Mouse (Mus musculus) bone marrow, adult 2 months (tissue): ENCODE results near the gene Mrpl37. TPM values are rescaled to one million over a fixed set of nuclear protein-coding genes. Genes with fewer than 3 reads are reported as not detected.

ENCODE experiments used
- H3K27ac ChIP-seq: fragments of 200-500 bp; 2 replicates; pipeline ENCODE4 v1.5.1; 2012; ENCODE audit warnings: low read depth, mild to moderate bottlenecking, control low read depth, inconsistent platforms, low read length; ENCODE audit not compliant: control insufficient read depth, poor library complexity, insufficient read depth
- H3K4me1 ChIP-seq: fragments of 200-500 bp; 2 replicates; pipeline ENCODE4 v1.6.1; 2011; ENCODE audit warnings: low read length; ENCODE audit not compliant: control insufficient read depth, insufficient read depth
- H3K4me3 ChIP-seq: fragments of 200-500 bp; replicated peaks from 2 replicates; pipeline ENCODE3; 2011; ENCODE audit warnings: mild to moderate bottlenecking, low read depth, low read length, control low read depth; ENCODE audit not compliant: control insufficient read depth
- CTCF ChIP-seq: fragments of 200-500 bp; IDR thresholded peaks from 2 replicates; pipeline ENCODE4 v1.5.1; 2011; ENCODE audit warnings: low read length, control low read depth; ENCODE audit not compliant: control insufficient read depth, insufficient read depth
- POLR2A ChIP-seq: fragments of 200-500 bp; IDR thresholded peaks from 2 replicates; pipeline ENCODE4 v1.6.1; 2011; ENCODE audit warnings: low read depth, mild to moderate bottlenecking, control low read depth, low read length, borderline replicate concordance; ENCODE audit not compliant: control insufficient read depth
- WGBS: fragments of 180-500 bp; shearing (Covaris S2); methylation state at CpG from one replicate; pipeline ENCODE4 v1.1.7; 2018; 5-methylcytosine and 5-hydroxymethylcytosine counted together
- polyA plus RNA-seq: library from polyadenylated mRNA; stranded (reverse); fragments of >200 nt; gene quantifications from 2 replicates; pipeline ENCODE4 v1.2.4, GENCODE M21; 2011; ENCODE audit warnings: low replicate concordance; ENCODE audit not compliant: missing spikeins, insufficient read depth, insufficient read length

Mrpl37 gene
- polyA plus RNA-seq, 1 experiment: 40.1 TPM

- TF ChIP-seq CTCF (no peak), POLR2A (no peak)
- WGBS: 64% methylated on average over 13 of the region's 13 CpGs
- Histone ChIP-seq H3K27ac (no peak overlapping the region), H3K4me3 (no peak overlapping the region), H3K4me1 (peaks cover 4% of the 10 kb centered on the region)
Observed at GRCm38 (mm10) chr4:107012005-107012478, 54.6 kb downstream of the Mrpl37 start.

GRCm38 (mm10) chr4:107011325-107012004, 55.2 kb downstream of the Mrpl37 start:
- WGBS: 61% methylated on average over 8 of the region's 8 CpGs
- Histone ChIP-seq H3K27ac (no peak overlapping the region), H3K4me1 (peaks cover 4% of the 10 kb centered on the region), H3K4me3 (no peak overlapping the region)
- TF ChIP-seq CTCF: no peak
- TF ChIP-seq POLR2A: no peak

GRCm38 (mm10) chr4:107009548-107009947, 57.1 kb downstream of the Mrpl37 start:
- no peak overlapping the region for H3K27ac ChIP-seq
- TF ChIP-seq CTCF (no peak), POLR2A (no peak)
- peaks cover 5% of the 10 kb centered on the region for H3K4me1 ChIP-seq
- 93% methylated on average over 7 of the region's 7 CpGs for WGBS
- H3K4me3 ChIP-seq: no peak overlapping the region

GRCm38 (mm10) chr4:107008161-107008560, 58.5 kb downstream of the Mrpl37 start:
- H3K4me1 ChIP-seq: peaks cover 5% of the 10 kb centered on the region
- H3K4me3 ChIP-seq: no peak overlapping the region
- no peak overlapping the region for H3K27ac ChIP-seq
- WGBS: 60% methylated on average over 2 of the region's 2 CpGs
- TF ChIP-seq POLR2A (no peak), CTCF (no peak)

- WGBS: 64% methylated on average over 8 of the region's 8 CpGs
- TF ChIP-seq CTCF (no peak), POLR2A (no peak)
- Histone ChIP-seq H3K27ac (no peak overlapping the region), H3K4me1 (peaks cover 5% of the 10 kb centered on the region), H3K4me3 (no peak overlapping the region)
Observed at GRCm38 (mm10) chr4:107007359-107007758, 59.3 kb downstream of the Mrpl37 start.

GRCm38 (mm10) chr4:107006807-107007206, 59.9 kb downstream of the Mrpl37 start:
- H3K4me1 ChIP-seq: peaks cover 5% of the 10 kb centered on the region
- no peak for TF ChIP-seq POLR2A
- TF ChIP-seq CTCF: no peak
- H3K4me3 ChIP-seq: no peak overlapping the region
- WGBS: 73% methylated on average over 6 of the region's 6 CpGs
- no peak overlapping the region for H3K27ac ChIP-seq

- H3K4me1 ChIP-seq: peaks cover 5% of the 10 kb centered on the region
- no peak overlapping the region for H3K27ac ChIP-seq
- H3K4me3 ChIP-seq: no peak overlapping the region
- 19% methylated on average over 4 of the region's 4 CpGs for WGBS
- TF ChIP-seq POLR2A: no peak
- no peak for TF ChIP-seq CTCF
Observed at GRCm38 (mm10) chr4:107006229-107006628, 60.4 kb downstream of the Mrpl37 start.

Other genes starting within 250 kb of the Mrpl37 start
- 84.3 and 112 TPM in 2 replicates for gene Ssbp3, start 156.2 kb downstream of the Mrpl37 start, polyA plus RNA-seq
- gene Cyb5rl, start 120 bp upstream of the Mrpl37 start, polyA plus RNA-seq: 1.5 and 4.7 TPM in 2 replicates
- gene Cdcp2, start 30.0 kb upstream of the Mrpl37 start, polyA plus RNA-seq: not detected in 2 replicates
- 30.6 and 44.6 TPM in 2 replicates for gene Tmem59, start 111.5 kb upstream of the Mrpl37 start, polyA plus RNA-seq
- gene Tceanc2, start 112.2 kb upstream of the Mrpl37 start, polyA plus RNA-seq: 26.5 and 33.5 TPM in 2 replicates
- not detected in 2 replicates for gene Ldlrad1, start 142.3 kb upstream of the Mrpl37 start, polyA plus RNA-seq
- gene Lrrc42, start 186.7 kb upstream of the Mrpl37 start, polyA plus RNA-seq: 5.9 and 16.0 TPM in 2 replicates
- 2.7 and 4.1 TPM in 2 replicates for gene Hspb11, start 186.7 kb upstream of the Mrpl37 start, polyA plus RNA-seq
- gene Dio1, start 240.3 kb upstream of the Mrpl37 start, polyA plus RNA-seq: 0.90 TPM in 1 of 2 replicates, not detected in the other
- gene Yipf1, start 247.5 kb upstream of the Mrpl37 start, polyA plus RNA-seq: 24.4 and 55.6 TPM in 2 replicates